Mouse (Mus musculus): ENCODE results near the gene Vti1a. TPM values are rescaled to one million over a fixed set of nuclear protein-coding genes. Genes with fewer than 3 reads are reported as not detected.

The Vti1a gene
- polyA plus RNA-seq, 1 experiment from 2014 or later: 15.4 TPM

GRCm38 (mm10) chr19:55599124-55599523 is 283.0 kb downstream of the Vti1a start:
- Histone ChIP-seq H3K4me2 (ENCODE audit: low read length) (no peak overlapping the region), H3K27me3 (ENCODE audit: control insufficient read depth, insufficient read depth, low read length) (no peaks in the 10 kb centered on the region; the same call in 1 of the 2 replicates), H3K9me3 (ENCODE audit: control insufficient read depth, low read length) (no peaks in the 10 kb centered on the region), H3K27ac (replicated peaks in 1 of 2; ENCODE audit: control insufficient read depth in 1 of 2, insufficient read depth in 1 of 2, low read depth in 2 of 2, low read length in 2 of 2) (no peak overlapping the region), H3K9ac (ENCODE audit: low read length) (no peak overlapping the region), H3K36me3 (ENCODE audit: control insufficient read depth, insufficient read depth, low read length) (no peaks in the 10 kb centered on the region), H3K4me1 (ENCODE audit: control insufficient read depth in 2 of 2, insufficient read depth in 2 of 2, low read length in 2 of 2) (peaks cover 31 to 38% of the 10 kb centered on the region in 2 experiments), H3K4me3 (ENCODE audit: control insufficient read depth in 1 of 2, insufficient read depth in 1 of 2, low read depth in 1 of 2, low read length in 2 of 2) (no peak overlapping the region)
- 65% methylated on average over 6 of the region's 6 CpGs for WGBS
- ATAC-seq (ENCODE audit: insufficient number of reproducible peaks, insufficient read depth, low FRiP score, low read depth): no peak

- ATAC-seq (ENCODE audit: insufficient number of reproducible peaks, insufficient read depth, low FRiP score, low read depth): no peak
- Histone ChIP-seq H3K4me3 (ENCODE audit: control insufficient read depth in 1 of 2, insufficient read depth in 1 of 2, low read depth in 1 of 2, low read length in 2 of 2) (no peak overlapping the region), H3K27ac (replicated peaks in 1 of 2; ENCODE audit: control insufficient read depth in 1 of 2, insufficient read depth in 1 of 2, low read depth in 2 of 2, low read length in 2 of 2) (no peak overlapping the region), H3K4me2 (ENCODE audit: low read length) (no peak overlapping the region), H3K4me1 (ENCODE audit: control insufficient read depth in 2 of 2, insufficient read depth in 2 of 2, low read length in 2 of 2) (peaks cover 0 to 4% of the 10 kb centered on the region in 2 experiments; a peak in 1 of 4 replicates), H3K27me3 (ENCODE audit: control insufficient read depth, insufficient read depth, low read length) (no peaks in the 10 kb centered on the region), H3K9ac (ENCODE audit: low read length) (no peak overlapping the region), H3K36me3 (ENCODE audit: control insufficient read depth, insufficient read depth, low read length) (no peaks in the 10 kb centered on the region), H3K9me3 (ENCODE audit: control insufficient read depth, low read length) (no peaks in the 10 kb centered on the region)
- WGBS: 87% methylated on average over 10 of the region's 10 CpGs
These were observed 291.6 kb downstream of the Vti1a start for GRCm38 (mm10) chr19:55607725-55608124.

- no peaks in the 10 kb centered on the region for H3K36me3 ChIP-seq (ENCODE audit: control insufficient read depth, insufficient read depth, low read length)
- WGBS: 82% methylated on average over 14 of the region's 14 CpGs
- H3K27ac ChIP-seq (replicated peaks in 1 of 2; ENCODE audit: control insufficient read depth in 1 of 2, insufficient read depth in 1 of 2, low read depth in 2 of 2, low read length in 2 of 2): no peak overlapping the region
- no peak overlapping the region for H3K4me3 ChIP-seq (ENCODE audit: control insufficient read depth in 1 of 2, insufficient read depth in 1 of 2, low read depth in 1 of 2, low read length in 2 of 2)
- peaks cover 0 to 7% of the 10 kb centered on the region in 2 experiments; a peak in 1 of 4 replicates for H3K4me1 ChIP-seq (ENCODE audit: control insufficient read depth in 2 of 2, insufficient read depth in 2 of 2, low read length in 2 of 2)
- no peak for ATAC-seq (ENCODE audit: insufficient number of reproducible peaks, insufficient read depth, low FRiP score, low read depth)
- H3K27me3 ChIP-seq (ENCODE audit: control insufficient read depth, insufficient read depth, low read length): no peaks in the 10 kb centered on the region
- no peak overlapping the region for H3K4me2 ChIP-seq (ENCODE audit: low read length)
- H3K9ac ChIP-seq (ENCODE audit: low read length): no peak overlapping the region
- H3K9me3 ChIP-seq (ENCODE audit: control insufficient read depth, low read length): no peaks in the 10 kb centered on the region
These were observed 292.8 kb downstream of the Vti1a start for GRCm38 (mm10) chr19:55608858-55609375.

GRCm38 (mm10) chr19:55609806-55610205 is 293.7 kb downstream of the Vti1a start:
- Histone ChIP-seq H3K4me2 (ENCODE audit: low read length) (no peak overlapping the region), H3K27me3 (ENCODE audit: control insufficient read depth, insufficient read depth, low read length) (no peaks in the 10 kb centered on the region), H3K36me3 (ENCODE audit: control insufficient read depth, insufficient read depth, low read length) (no peaks in the 10 kb centered on the region), H3K9me3 (ENCODE audit: control insufficient read depth, low read length) (no peaks in the 10 kb centered on the region), H3K9ac (ENCODE audit: low read length) (no peak overlapping the region), H3K4me3 (ENCODE audit: control insufficient read depth in 1 of 2, insufficient read depth in 1 of 2, low read depth in 1 of 2, low read length in 2 of 2) (no peak overlapping the region), H3K27ac (replicated peaks in 1 of 2; ENCODE audit: control insufficient read depth in 1 of 2, insufficient read depth in 1 of 2, low read depth in 2 of 2, low read length in 2 of 2) (no peak overlapping the region), H3K4me1 (ENCODE audit: control insufficient read depth in 2 of 2, insufficient read depth in 2 of 2, low read length in 2 of 2) (peaks cover 0 to 7% of the 10 kb centered on the region in 2 experiments; a peak in 1 of 4 replicates)
- no peak for ATAC-seq (ENCODE audit: insufficient number of reproducible peaks, insufficient read depth, low FRiP score, low read depth)
- WGBS: 74% methylated on average over 3 of the region's 3 CpGs

GRCm38 (mm10) chr19:55615743-55616142 is 299.6 kb downstream of the Vti1a start:
- Histone ChIP-seq H3K4me2 (ENCODE audit: low read length) (no peak overlapping the region), H3K9ac (ENCODE audit: low read length) (no peak overlapping the region), H3K4me1 (ENCODE audit: control insufficient read depth in 2 of 2, insufficient read depth in 2 of 2, low read length in 2 of 2) (peaks cover 18 to 22% of the 10 kb centered on the region in 2 experiments), H3K36me3 (ENCODE audit: control insufficient read depth, insufficient read depth, low read length) (no peaks in the 10 kb centered on the region), H3K9me3 (ENCODE audit: control insufficient read depth, low read length) (no peaks in the 10 kb centered on the region), H3K27me3 (ENCODE audit: control insufficient read depth, insufficient read depth, low read length) (no peaks in the 10 kb centered on the region), H3K27ac (replicated peaks in 1 of 2; ENCODE audit: control insufficient read depth in 1 of 2, insufficient read depth in 1 of 2, low read depth in 2 of 2, low read length in 2 of 2) (no peak overlapping the region), H3K4me3 (ENCODE audit: control insufficient read depth in 1 of 2, insufficient read depth in 1 of 2, low read depth in 1 of 2, low read length in 2 of 2) (no peak overlapping the region)
- peak; percentile 55 for ATAC-seq (ENCODE audit: insufficient number of reproducible peaks, insufficient read depth, low FRiP score, low read depth)
- WGBS: 37% methylated on average over 5 of the region's 5 CpGs

GRCm38 (mm10) chr19:55616276-55616675 is 300.2 kb downstream of the Vti1a start:
- Histone ChIP-seq H3K9me3 (ENCODE audit: control insufficient read depth, low read length) (no peaks in the 10 kb centered on the region), H3K4me1 (ENCODE audit: control insufficient read depth in 2 of 2, insufficient read depth in 2 of 2, low read length in 2 of 2) (peaks cover 18 to 22% of the 10 kb centered on the region in 2 experiments), H3K27me3 (ENCODE audit: control insufficient read depth, insufficient read depth, low read length) (no peaks in the 10 kb centered on the region), H3K9ac (ENCODE audit: low read length) (no peak overlapping the region), H3K4me2 (ENCODE audit: low read length) (no peak overlapping the region), H3K27ac (replicated peaks in 1 of 2; ENCODE audit: control insufficient read depth in 1 of 2, insufficient read depth in 1 of 2, low read depth in 2 of 2, low read length in 2 of 2) (no peak overlapping the region), H3K36me3 (ENCODE audit: control insufficient read depth, insufficient read depth, low read length) (no peaks in the 10 kb centered on the region), H3K4me3 (ENCODE audit: control insufficient read depth in 1 of 2, insufficient read depth in 1 of 2, low read depth in 1 of 2, low read length in 2 of 2) (no peak overlapping the region)
- ATAC-seq (ENCODE audit: insufficient number of reproducible peaks, insufficient read depth, low FRiP score, low read depth): no peak
- WGBS: 79% methylated on average over 7 of the region's 7 CpGs

- 49% methylated on average over 8 of the region's 8 CpGs for WGBS
- peaks cover 18 to 22% of the 10 kb centered on the region in 2 experiments for H3K4me1 ChIP-seq (ENCODE audit: control insufficient read depth in 2 of 2, insufficient read depth in 2 of 2, low read length in 2 of 2)
- no peaks in the 10 kb centered on the region for H3K36me3 ChIP-seq (ENCODE audit: control insufficient read depth, insufficient read depth, low read length)
- H3K9me3 ChIP-seq (ENCODE audit: control insufficient read depth, low read length): no peaks in the 10 kb centered on the region
- no peak for ATAC-seq (ENCODE audit: insufficient number of reproducible peaks, insufficient read depth, low FRiP score, low read depth)
- H3K27me3 ChIP-seq (ENCODE audit: control insufficient read depth, insufficient read depth, low read length): no peaks in the 10 kb centered on the region
- H3K27ac ChIP-seq (replicated peaks in 1 of 2; ENCODE audit: control insufficient read depth in 1 of 2, insufficient read depth in 1 of 2, low read depth in 2 of 2, low read length in 2 of 2): no peak overlapping the region
- H3K9ac ChIP-seq (ENCODE audit: low read length): no peak overlapping the region
- H3K4me2 ChIP-seq (ENCODE audit: low read length): no peak overlapping the region
- H3K4me3 ChIP-seq (ENCODE audit: control insufficient read depth in 1 of 2, insufficient read depth in 1 of 2, low read depth in 1 of 2, low read length in 2 of 2): no peak overlapping the region
These were observed 300.8 kb downstream of the Vti1a start for GRCm38 (mm10) chr19:55616937-55617336.

GRCm38 (mm10) chr19:55618546-55618945 is 302.5 kb downstream of the Vti1a start:
- no peak overlapping the region for H3K4me2 ChIP-seq (ENCODE audit: low read length)
- no peak overlapping the region for H3K27ac ChIP-seq (replicated peaks in 1 of 2; ENCODE audit: control insufficient read depth in 1 of 2, insufficient read depth in 1 of 2, low read depth in 2 of 2, low read length in 2 of 2)
- no peaks in the 10 kb centered on the region for H3K27me3 ChIP-seq (ENCODE audit: control insufficient read depth, insufficient read depth, low read length)
- no peak overlapping the region for H3K4me3 ChIP-seq (ENCODE audit: control insufficient read depth in 1 of 2, insufficient read depth in 1 of 2, low read depth in 1 of 2, low read length in 2 of 2)
- no peaks in the 10 kb centered on the region for H3K36me3 ChIP-seq (ENCODE audit: control insufficient read depth, insufficient read depth, low read length)
- no peaks in the 10 kb centered on the region for H3K9me3 ChIP-seq (ENCODE audit: control insufficient read depth, low read length)
- no peak overlapping the region for H3K9ac ChIP-seq (ENCODE audit: low read length)
- no peak for ATAC-seq (ENCODE audit: insufficient number of reproducible peaks, insufficient read depth, low FRiP score, low read depth)
- 92% methylated on average over 7 of the region's 7 CpGs for WGBS
- peaks cover 21 to 26% of the 10 kb centered on the region in 2 experiments for H3K4me1 ChIP-seq (ENCODE audit: control insufficient read depth in 2 of 2, insufficient read depth in 2 of 2, low read length in 2 of 2)
